Mouse (Mus musculus) liver (tissue): ENCODE data around the gene Crnn.
A peak's percentile ranks its signal among the peaks of the same experiment; 100 is the strongest.

Experiments
- DNase-seq: peaks from one replicate; pipeline ENCODE4 v3.0.0-alpha.2; 2020; ENCODE audit warnings: mixed read lengths

Gene Crnn

DNA sequence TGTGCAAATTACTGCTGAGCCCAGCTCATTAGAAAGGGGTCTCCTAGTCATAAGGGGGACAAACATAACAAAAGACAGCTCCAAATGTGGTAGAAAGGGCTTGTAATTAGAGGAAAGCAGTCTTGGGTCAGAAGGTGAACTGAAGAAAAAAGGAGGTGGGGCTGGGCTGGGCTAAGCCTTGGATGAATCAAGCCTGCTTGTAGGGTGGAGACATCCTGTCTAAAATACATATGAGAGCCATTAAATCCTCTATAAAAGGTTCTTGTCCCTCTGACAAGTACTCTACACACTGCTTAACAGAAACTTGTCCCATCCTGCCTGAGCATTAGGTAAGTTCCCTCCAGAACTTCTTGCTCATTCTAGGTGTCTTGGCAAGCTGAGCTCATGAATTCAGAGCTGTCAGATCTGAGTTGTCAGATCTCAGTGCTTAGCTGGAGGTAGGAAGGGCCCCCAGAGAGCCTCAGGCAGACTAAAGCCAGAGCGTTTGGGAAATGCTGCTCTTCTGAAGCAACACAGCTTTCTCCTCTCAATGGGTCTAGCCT lies at the start of gene Crnn:
Crnn (plus strand) TSS at position 278 of the 542 bp plus-strand sequence.
- no peak for DNase-seq

DNA sequence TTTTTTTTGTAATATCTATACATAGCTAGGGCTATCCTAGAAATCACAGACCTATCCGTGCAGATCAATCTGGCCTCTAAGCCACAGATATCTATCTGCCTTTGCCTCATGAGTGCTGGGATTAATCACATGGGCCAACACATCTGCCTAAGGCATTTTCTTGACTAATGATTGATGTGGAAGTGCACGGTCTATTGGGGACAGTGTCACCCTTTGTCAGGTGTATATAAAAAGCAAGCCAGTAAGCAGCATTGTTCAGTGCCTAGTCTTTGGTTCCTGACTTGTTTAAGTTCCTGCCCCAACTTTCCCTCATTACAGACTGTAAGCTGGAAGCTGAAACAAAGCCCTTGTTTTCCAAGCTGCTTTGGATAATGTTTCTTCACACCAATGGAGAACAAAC lies 48.1 kb upstream of the Crnn start:
- DNase-seq = no peak

DNA sequence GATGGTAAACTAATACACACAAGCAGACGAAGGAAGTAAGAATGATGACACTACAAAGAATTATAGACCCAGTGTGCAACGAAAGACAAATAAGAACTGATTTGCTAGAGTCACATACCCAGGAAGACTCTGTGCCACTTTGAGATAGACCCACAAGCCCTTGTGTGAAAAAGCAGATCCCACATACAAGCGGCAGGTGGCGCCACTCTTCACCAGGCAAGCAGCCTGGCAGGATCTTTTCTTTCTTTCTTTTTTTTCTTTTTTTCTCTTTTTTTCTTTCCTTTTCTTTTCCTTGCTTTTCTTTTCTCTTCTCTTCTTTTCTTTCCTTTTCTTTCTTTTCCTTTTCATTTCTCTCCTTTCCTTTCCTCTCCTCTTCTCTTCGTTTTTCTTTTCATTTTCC lies 32.9 kb upstream of the Crnn start:
- DNase-seq = no peak

DNA sequence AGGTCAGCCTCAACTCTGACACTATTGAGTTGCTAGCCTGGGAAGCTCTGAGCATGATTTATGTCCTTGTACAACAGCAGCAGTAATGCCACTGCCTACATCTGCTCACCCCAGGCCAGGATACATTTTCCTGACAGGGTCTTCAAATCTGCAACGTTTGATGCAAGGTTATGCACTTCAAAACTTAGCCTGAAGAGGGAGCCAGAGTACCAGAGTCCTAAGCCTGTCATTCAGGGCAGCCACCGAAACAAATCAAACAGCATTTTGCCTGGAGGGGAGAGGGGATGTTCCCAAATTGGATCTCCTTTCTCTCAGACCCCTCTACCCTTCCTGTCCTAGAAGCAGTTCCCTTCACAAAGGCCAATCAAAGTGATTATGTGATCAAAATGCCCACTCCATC lies 30.1 kb upstream of the Crnn start:
- no peak for DNase-seq

DNA sequence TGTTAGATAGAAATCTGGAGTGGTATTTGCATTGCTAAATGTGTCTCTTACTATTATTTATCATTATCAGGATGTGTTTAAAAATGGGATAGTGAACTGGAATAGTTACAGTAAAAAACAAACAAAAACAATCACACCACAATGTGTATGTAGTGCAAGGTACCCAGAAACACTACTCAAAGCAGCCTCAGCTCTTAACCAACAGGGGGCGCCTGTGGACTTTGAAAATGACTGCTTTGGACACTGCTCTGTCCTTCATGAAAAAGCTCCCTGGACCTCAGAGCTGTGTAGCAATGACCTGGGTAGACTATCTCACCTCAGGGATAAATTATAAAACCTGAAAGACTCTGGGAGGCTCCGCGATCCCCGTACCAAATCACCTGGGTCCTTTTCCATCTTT lies 25.5 kb upstream of the Crnn start:
- DNase-seq = no peak

DNA sequence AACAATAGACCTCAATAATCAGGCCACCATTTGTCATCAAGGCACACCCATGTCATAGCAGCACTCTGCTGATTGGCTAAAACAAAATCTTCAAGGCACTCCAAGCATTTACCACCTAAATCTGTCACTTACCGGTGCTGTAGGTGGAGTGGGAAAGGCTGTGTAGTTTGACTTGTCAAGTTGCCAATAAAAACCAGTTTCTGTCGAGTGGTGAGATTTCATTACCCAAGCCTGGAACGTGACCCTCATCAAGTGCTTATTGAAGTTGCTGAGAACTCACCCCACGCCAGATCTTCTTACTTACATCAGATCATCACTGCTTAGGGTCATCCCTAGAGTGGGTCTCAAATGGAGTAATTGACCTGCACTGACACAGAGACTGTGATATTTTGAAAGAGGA lies 16.5 kb upstream of the Crnn start:
- DNase-seq = no peak

DNA sequence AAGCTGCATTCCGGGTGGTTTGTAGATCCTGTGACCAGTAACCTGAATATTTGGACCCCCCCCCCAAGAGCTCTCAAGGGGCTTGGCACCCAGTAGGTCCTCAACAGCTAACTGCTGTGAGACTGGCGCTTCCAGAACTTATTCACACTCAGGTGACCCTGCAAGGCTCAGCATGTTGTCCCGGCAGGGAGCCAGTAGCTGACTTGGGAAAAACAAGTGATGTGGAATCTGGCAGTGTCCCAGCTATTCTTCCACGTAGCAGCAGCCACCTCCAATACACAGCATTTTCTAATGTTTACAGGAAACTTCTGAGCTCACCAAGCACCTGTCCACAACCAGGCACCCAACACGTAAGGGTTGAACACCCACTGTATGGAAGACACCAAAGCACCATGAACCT lies 15.5 kb upstream of the Crnn start:
- no peak for DNase-seq

DNA sequence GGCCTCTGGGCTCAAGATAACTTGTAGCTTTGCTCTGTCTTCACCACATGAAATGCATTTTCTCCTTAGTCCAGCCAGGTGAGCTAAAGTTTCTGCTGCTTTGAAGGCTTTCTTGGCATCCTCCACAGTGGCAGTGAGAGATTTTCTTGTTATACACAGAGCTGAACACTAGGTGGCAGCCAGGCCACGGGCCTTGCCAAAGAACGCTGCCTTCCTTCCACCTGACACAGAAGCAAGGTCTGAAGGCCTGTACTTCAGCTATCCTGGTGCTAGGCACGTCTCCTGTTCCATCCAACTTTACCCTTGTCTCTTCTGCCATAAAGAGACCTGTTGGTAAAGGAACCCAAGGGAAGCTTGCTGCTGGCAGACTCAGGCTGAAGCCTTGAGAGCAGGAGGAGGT lies 14.1 kb upstream of the Crnn start:
- DNase-seq = peak; percentile 16

DNA sequence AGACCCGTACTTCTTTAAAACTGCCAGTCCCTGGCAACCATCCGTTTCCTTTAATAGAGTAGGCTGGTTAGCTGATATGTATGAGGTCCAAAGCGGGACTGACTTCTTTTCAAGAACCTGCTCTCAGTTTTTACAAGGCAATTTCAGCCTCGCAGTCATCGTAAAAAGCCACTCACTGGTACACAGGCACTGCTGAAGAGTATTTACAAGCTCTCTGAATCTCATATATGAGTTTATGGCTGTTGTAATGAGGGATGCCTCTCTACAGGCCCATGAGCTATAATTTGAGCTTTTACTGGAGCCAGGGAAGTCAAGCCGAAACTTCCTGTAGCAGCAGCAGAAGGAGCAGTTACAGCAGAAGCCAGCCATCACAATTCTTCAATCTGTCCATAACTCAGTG lies 17.9 kb downstream of the Crnn start:
- no peak for DNase-seq

DNA sequence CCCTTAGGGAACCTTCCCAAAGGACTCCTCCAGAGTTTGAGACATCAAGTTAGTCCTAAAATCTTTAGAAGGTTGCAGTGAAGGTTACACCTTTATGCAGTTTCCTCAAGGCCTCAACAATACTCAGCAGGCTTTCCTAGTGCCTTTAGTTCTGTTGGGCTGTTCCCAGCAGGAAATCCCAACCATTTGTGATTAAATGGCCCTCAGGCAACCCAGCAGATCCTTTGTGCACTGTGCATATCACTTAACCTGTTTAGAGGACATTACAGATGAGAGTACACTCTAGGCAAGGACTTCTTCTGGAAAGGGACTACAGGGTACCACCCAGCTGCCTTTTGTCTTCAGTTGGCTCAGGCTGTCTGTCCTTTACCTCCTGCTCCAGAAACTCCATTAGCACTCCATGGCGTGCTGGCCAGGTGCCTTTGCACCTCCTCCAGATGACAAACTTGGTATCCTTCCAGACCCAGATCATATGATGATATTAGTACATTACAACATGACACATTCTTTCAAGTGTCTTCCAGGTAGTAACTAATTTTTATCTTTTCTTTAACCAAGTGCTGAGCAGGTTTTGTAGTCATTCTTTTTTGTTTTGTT lies 18.5 kb downstream of the Crnn start:
- no peak for DNase-seq

DNA sequence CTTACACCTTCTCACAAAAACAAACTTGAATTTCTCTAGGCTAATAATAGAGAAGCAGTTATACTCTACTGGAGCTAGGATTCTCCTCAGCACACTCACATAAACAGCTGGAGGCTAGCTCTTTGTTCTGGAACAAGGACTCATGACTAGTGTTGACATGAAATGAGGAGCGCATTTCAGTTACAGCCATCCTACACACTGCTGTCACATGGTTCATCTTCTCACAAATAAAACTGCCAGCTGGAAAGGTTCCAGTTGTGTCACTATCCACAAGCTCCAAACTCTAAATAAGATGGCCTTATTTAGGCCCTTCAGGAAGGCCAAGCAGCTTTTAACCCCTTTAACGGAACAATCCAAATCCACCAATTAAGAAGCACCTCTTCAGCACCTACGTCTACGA lies 36.3 kb downstream of the Crnn start:
- DNase-seq = no peak

DNA sequence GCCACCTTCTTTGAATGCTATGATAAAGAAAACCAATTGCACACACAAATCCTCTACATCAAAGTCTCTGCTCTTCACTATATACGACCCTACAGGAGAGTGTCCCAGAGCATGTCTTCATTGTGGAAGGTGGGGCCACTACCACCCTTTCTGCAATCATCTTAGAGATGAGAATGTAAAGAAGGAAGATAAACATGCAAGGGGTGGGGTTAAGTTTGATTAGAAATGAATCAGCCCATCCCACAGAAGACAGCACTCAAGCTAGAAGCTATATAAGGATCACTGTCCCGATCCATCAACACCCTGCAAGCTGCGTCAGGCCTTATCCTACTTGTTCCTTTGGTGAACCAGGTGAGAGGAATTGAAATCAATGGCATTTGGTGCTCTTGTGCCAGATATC lies 52.4 kb downstream of the Crnn start, which contains the start of gene Flg2:
Flg2 (plus strand) TSS at position 301 of the 400 bp plus-strand sequence.
- DNase-seq = no peak
